Mouse (Mus musculus): ENCODE data around the gene Fuca1. TPM values are rescaled to one million over a fixed set of nuclear protein-coding genes. Genes with fewer than 3 reads are reported as not detected.

Gene Fuca1
- 50.7 and 52.8 TPM in 2 replicates for polyA plus RNA-seq (2015; fragmentation: Nextera tagmentation; extraction: Ambion mirVana)

GRCm38 (mm10) chr4:135920304-135921241 is at the start of gene Fuca1:
TSS of gene Fuca1 (plus strand) at chr4:135920735.
- peak within 1 kb of the TSS; percentile 94 for H3K4me2 ChIP-seq (ENCODE audit: low read depth, low read length)
- 2% methylated on average over 60 of the region's 60 CpGs for WGBS
- H3K4me1 ChIP-seq (ENCODE audit: control insufficient read depth, insufficient read depth, low read length), result peaks cover 11% of the 10 kb centered on the region
- H3K36me3 ChIP-seq (ENCODE audit: control insufficient read depth, insufficient read depth), result peaks cover 8% of the 10 kb centered on the region; the same call in 1 of the 2 replicates
- peak within 1 kb of the TSS; percentile 63 for H3K27ac ChIP-seq (ENCODE audit: low read length)
- 0 out of 2 replicates have a peak, but pooled peaks cover 3% of the 10 kb centered on the region for H3K9me3 ChIP-seq (replicated peaks; ENCODE audit: control insufficient read depth, low read length)
- H3K27me3 ChIP-seq (ENCODE audit: control insufficient read depth, insufficient read depth, low read length), result no peaks in the 10 kb centered on the region
- ATAC-seq (replicated peaks; ENCODE audit: extremely low read depth, insufficient read depth, low FRiP score), result peak; percentile 91
- peak within 1 kb of the TSS; percentile 87 for H3K4me3 ChIP-seq (ENCODE audit: low read length)
- H3K9ac ChIP-seq (ENCODE audit: low read length), result peak within 1 kb of the TSS; percentile 80

- Histone ChIP-seq H3K9ac (ENCODE audit: low read length) (peak overlapping the region; percentile 96), H3K27me3 (ENCODE audit: control insufficient read depth, insufficient read depth, low read length) (no peaks in the 10 kb centered on the region), H3K36me3 (ENCODE audit: control insufficient read depth, insufficient read depth) (peaks cover 14% of the 10 kb centered on the region), H3K9me3 (replicated peaks; ENCODE audit: control insufficient read depth, low read length) (no peaks in the 10 kb centered on the region), H3K4me1 (ENCODE audit: control insufficient read depth, insufficient read depth, low read length) (peaks cover 45% of the 10 kb centered on the region), H3K4me2 (ENCODE audit: low read depth, low read length) (peak overlapping the region; percentile 83), H3K4me3 (ENCODE audit: low read length) (peak overlapping the region; percentile 79), H3K27ac (ENCODE audit: low read length) (peak overlapping the region; percentile 100)
- 33% methylated on average over 3 of the region's 3 CpGs for WGBS
- no peak for ATAC-seq (replicated peaks; ENCODE audit: extremely low read depth, insufficient read depth, low FRiP score)
Observed at GRCm38 (mm10) chr4:135872015-135872414, 48.5 kb upstream of the Fuca1 start.

- Histone ChIP-seq H3K9ac (ENCODE audit: low read length) (peak overlapping the region; percentile 96), H3K4me2 (ENCODE audit: low read depth, low read length) (peak overlapping the region; percentile 83), H3K36me3 (ENCODE audit: control insufficient read depth, insufficient read depth) (peaks cover 14% of the 10 kb centered on the region), H3K4me3 (ENCODE audit: low read length) (peak overlapping the region; percentile 79), H3K4me1 (ENCODE audit: control insufficient read depth, insufficient read depth, low read length) (peaks cover 46% of the 10 kb centered on the region), H3K27ac (ENCODE audit: low read length) (peak overlapping the region; percentile 100), H3K27me3 (ENCODE audit: control insufficient read depth, insufficient read depth, low read length) (no peaks in the 10 kb centered on the region), H3K9me3 (replicated peaks; ENCODE audit: control insufficient read depth, low read length) (no peaks in the 10 kb centered on the region)
- WGBS, result 6% methylated on average over 17 of the region's 17 CpGs
- ATAC-seq (replicated peaks; ENCODE audit: extremely low read depth, insufficient read depth, low FRiP score), result no peak
Observed at GRCm38 (mm10) chr4:135872589-135873391, 47.7 kb upstream of the Fuca1 start.

- Histone ChIP-seq H3K4me2 (ENCODE audit: low read depth, low read length) (peak within 1 kb of the TSS; percentile 83), H3K9me3 (replicated peaks; ENCODE audit: control insufficient read depth, low read length) (no peaks in the 10 kb centered on the region), H3K4me1 (ENCODE audit: control insufficient read depth, insufficient read depth, low read length) (peaks cover 46% of the 10 kb centered on the region), H3K9ac (ENCODE audit: low read length) (peak within 1 kb of the TSS; percentile 96), H3K27ac (ENCODE audit: low read length) (peak within 1 kb of the TSS; percentile 100), H3K27me3 (ENCODE audit: control insufficient read depth, insufficient read depth, low read length) (no peaks in the 10 kb centered on the region), H3K4me3 (ENCODE audit: low read length) (peak within 1 kb of the TSS; percentile 79), H3K36me3 (ENCODE audit: control insufficient read depth, insufficient read depth) (peaks cover 14% of the 10 kb centered on the region)
- ATAC-seq (replicated peaks; ENCODE audit: extremely low read depth, insufficient read depth, low FRiP score), result peak; percentile 92
- under 1% methylated on average over 55 of the region's 60 CpGs for WGBS
Observed at GRCm38 (mm10) chr4:135873526-135874202, 46.9 kb upstream of the Fuca1 start, which contains the start of gene Pnrc2. TSS of gene Pnrc2 (minus strand) at chr4:135873850.

GRCm38 (mm10) chr4:135874564-135875535 is 45.7 kb upstream of the Fuca1 start:
- Histone ChIP-seq H3K36me3 (ENCODE audit: control insufficient read depth, insufficient read depth) (peaks cover 12% of the 10 kb centered on the region), H3K4me2 (ENCODE audit: low read depth, low read length) (peak overlapping the region; percentile 62), H3K4me1 (ENCODE audit: control insufficient read depth, insufficient read depth, low read length) (peaks cover 42% of the 10 kb centered on the region), H3K9ac (ENCODE audit: low read length) (peak overlapping the region; percentile 75), H3K9me3 (replicated peaks; ENCODE audit: control insufficient read depth, low read length) (no peaks in the 10 kb centered on the region), H3K27ac (ENCODE audit: low read length) (peak overlapping the region; percentile 100), H3K27me3 (ENCODE audit: control insufficient read depth, insufficient read depth, low read length) (no peaks in the 10 kb centered on the region), H3K4me3 (ENCODE audit: low read length) (peak overlapping the region; percentile 79; the same call in 1 of the 2 replicates)
- 80% methylated on average over 10 of the region's 10 CpGs for WGBS
- ATAC-seq (replicated peaks; ENCODE audit: extremely low read depth, insufficient read depth, low FRiP score), result no peak

- peak overlapping the region; percentile 61; the same call in 1 of the 2 replicates for H3K9ac ChIP-seq (ENCODE audit: low read length)
- no peak overlapping the region for H3K4me3 ChIP-seq (ENCODE audit: low read length)
- H3K27me3 ChIP-seq (ENCODE audit: control insufficient read depth, insufficient read depth, low read length), result no peaks in the 10 kb centered on the region
- H3K4me1 ChIP-seq (ENCODE audit: control insufficient read depth, insufficient read depth, low read length), result peaks cover 40% of the 10 kb centered on the region
- peak overlapping the region; percentile 100 for H3K27ac ChIP-seq (ENCODE audit: low read length)
- no peak for ATAC-seq (replicated peaks; ENCODE audit: extremely low read depth, insufficient read depth, low FRiP score)
- H3K9me3 ChIP-seq (replicated peaks; ENCODE audit: control insufficient read depth, low read length), result no peaks in the 10 kb centered on the region
- H3K36me3 ChIP-seq (ENCODE audit: control insufficient read depth, insufficient read depth), result peaks cover 12% of the 10 kb centered on the region
- 35% methylated on average over 7 of the region's 7 CpGs for WGBS
- peak overlapping the region; percentile 62; the same call in 1 of the 2 replicates for H3K4me2 ChIP-seq (ENCODE audit: low read depth, low read length)
Observed at GRCm38 (mm10) chr4:135875546-135875945, 45.0 kb upstream of the Fuca1 start.

GRCm38 (mm10) chr4:135875991-135876582 is 44.4 kb upstream of the Fuca1 start:
- no peaks in the 10 kb centered on the region for H3K27me3 ChIP-seq (ENCODE audit: control insufficient read depth, insufficient read depth, low read length)
- peak overlapping the region; percentile 61 for H3K9ac ChIP-seq (ENCODE audit: low read length)
- H3K4me2 ChIP-seq (ENCODE audit: low read depth, low read length), result peak overlapping the region; percentile 62
- H3K27ac ChIP-seq (ENCODE audit: low read length), result peak overlapping the region; percentile 100
- H3K9me3 ChIP-seq (replicated peaks; ENCODE audit: control insufficient read depth, low read length), result no peaks in the 10 kb centered on the region
- peak; percentile 15 for ATAC-seq (replicated peaks; ENCODE audit: extremely low read depth, insufficient read depth, low FRiP score)
- peaks cover 38% of the 10 kb centered on the region for H3K4me1 ChIP-seq (ENCODE audit: control insufficient read depth, insufficient read depth, low read length)
- peak overlapping the region; percentile 38 for H3K4me3 ChIP-seq (ENCODE audit: low read length)
- WGBS, result 5% methylated on average over 9 of the region's 9 CpGs
- peaks cover 12% of the 10 kb centered on the region for H3K36me3 ChIP-seq (ENCODE audit: control insufficient read depth, insufficient read depth)
